Mouse (Mus musculus) lung, adult 18-20 months (tissue): ENCODE data around the gene Amd1.

Experiments used
- DNase-seq, 2 experiments: peaks; one replicate each; pipeline ENCODE4 v3.0.0; 2022; ENCODE audit warnings: mixed read lengths in 2 of 2

The Amd1 gene

DNA sequence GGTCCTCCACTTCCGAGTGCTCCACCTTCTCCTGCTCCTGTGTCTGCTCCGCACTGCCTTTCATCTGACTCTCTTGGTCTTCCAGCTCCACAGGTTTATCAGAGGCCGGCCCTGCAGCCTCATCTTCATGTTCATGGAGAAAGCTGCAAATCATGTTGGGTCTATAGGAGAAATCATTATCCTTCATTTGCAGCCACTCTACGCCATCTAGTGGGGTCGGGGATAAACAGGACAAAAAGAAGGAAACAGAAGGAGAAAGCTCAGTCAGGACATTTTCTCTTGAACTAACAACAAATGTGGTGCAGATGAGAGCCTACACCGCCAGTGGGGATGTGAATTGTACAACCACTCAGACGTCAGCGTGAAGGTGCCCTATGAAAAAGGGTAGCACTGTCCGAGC lies 52.4 kb downstream of the Amd1 start:
- DNase-seq = no peak

DNA sequence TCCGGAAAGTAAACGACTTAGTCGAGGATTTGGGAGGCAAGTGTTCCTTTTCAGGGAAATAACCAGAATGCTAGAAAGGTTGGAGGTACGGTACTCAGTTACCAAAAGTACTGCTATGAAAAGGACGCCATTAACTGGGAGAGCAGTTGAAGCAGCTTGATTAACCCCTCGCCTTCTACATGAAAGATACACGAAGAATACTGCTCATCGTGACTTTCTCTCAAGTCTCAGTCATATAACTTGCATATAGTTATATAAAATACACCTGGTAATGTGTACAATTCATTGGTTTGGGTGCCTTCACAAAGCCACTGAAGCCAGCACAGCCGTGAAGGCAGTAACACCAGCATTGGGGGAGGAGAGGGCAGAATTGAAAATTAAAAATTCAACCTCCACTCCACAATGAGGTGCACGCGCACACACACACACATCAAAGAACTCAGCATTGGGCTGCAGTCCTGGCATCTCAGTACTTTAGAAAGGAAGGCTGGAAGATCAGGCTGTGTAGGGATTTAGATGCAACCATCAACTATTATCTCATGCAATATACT lies 54.7 kb downstream of the Amd1 start:
- DNase-seq = no peak

DNA sequence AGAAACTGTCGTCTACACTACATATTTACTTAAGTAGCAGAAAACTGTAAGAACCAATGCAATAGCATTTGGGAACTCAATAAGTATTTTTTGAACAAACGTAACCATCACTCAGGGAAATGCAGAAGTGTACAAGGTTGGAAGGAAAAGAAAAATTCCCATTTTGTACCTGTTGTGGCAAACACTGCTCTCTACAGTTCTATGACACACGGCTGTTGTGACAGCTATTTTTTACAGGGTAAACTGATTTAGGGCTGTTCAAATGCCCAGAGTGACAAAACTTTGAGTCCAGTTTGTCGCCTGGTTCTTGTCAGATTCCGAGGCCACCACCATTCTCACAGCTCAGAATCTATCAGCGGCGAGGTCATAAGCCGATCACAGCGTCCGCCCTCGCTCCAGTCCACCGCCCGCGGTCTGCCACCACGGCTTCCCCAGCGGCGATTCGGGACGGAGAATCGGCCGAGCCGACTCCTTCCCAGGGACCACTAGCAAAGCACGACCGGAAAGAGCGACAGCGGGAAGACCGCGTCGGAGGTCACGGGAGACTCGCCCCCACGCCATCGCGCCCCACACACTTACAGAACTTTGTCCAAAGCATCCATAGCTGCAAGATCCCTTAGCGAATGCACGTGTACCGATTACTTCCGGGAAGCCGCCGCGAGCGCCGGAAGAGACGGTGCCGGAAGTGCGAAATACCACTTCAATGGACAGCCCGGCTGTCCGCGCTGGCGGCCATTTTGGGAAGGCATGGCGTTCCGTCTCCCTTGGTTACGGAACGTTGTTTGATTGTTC lies 55.4 kb downstream of the Amd1 start, which contains the start of gene Rpf2:
Gene Rpf2, minus strand, starts transcription at position 663 of the 792 bp plus-strand sequence.
- DNase-seq = peak; percentile 79 to 85

DNA sequence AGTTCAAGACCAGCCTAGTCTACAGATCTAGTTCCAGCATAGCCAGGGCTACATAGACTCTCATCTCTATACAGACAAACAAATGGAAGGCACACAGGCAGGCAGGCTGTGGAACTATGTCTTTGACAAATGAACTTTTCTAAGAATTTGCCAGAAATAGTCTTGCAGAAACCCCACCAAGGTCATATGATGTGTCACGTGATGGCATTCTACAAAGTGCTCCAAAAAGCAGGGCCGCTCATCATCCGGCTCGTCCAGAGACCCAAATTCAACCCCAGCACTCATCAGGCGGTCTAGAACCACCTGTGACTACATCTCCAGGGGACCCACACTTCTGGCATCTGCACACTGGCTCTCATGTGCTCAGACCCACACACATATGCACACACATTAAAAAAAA lies 64.2 kb downstream of the Amd1 start:
- no peak for DNase-seq
